In the genomic region with DNA sequence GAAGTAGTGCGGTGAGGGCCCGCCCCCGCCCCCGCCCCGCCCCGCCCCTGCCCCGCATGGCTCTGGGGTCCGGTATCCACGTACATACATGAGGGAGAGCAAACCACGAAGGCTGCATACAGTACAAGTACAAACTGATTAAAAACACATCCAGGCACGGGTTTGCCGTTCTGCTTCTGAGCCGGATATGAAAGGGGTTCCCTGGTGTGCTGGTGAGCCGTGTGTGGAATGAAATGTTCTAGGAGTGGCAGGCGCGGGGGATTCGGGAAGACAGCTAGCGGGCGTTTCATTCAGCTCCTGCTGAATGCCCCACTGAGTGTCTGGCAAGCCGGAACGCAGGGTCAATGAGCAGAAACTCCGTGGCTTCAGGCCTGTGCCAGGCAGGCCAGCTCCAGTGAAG, we compare ENCODE assay signal across 8 mouse cellular contexts. TPM values are rescaled to one million over a fixed set of nuclear protein-coding genes. Genes with fewer than 3 reads are reported as not detected.
A peak's percentile ranks its signal among the peaks of the same experiment; 100 is the strongest.
DNase-seq lines count a peak whose midpoint lies in the region; ATAC-seq lines count a peak whose summit lies in the region.

No protein-coding gene starts in this region.

- 4% methylated on average over 22 of the region's 22 CpGs for WGBS in heart, embryonic 16.5 days
- WGBS in forebrain, embryonic 15.5 days, result 0% methylated on average over 20 of the region's 22 CpGs
- 4% methylated on average over 22 of the region's 22 CpGs for WGBS in liver, embryonic 12.5 days (ENCODE audit: insufficient replicate concordance)

- H3K9me3 ChIP-seq in heart, embryonic 16.5 days (replicated peaks; ENCODE audit: control insufficient read depth, low read length), result no peaks in the 10 kb centered on the region
- no peaks in the 10 kb centered on the region for H3K9me3 ChIP-seq in forebrain, embryonic 15.5 days
- H3K9me3 ChIP-seq in liver, embryonic 12.5 days (replicated peaks), result no peaks in the 10 kb centered on the region

- 0 out of 2 replicates have a peak overlapping the region, but pooled peaks have one; percentile 35 for H3K9ac ChIP-seq in heart, embryonic 16.5 days (ENCODE audit: low read length)
- peak overlapping the region; percentile 33 for H3K9ac ChIP-seq in forebrain, embryonic 15.5 days (replicated peaks)
- no peak overlapping the region for H3K9ac ChIP-seq in liver, embryonic 12.5 days

- no peak overlapping the region for H3K27ac ChIP-seq in heart, embryonic 16.5 days (ENCODE audit: low read length)
- no peak overlapping the region for H3K27ac ChIP-seq in forebrain, embryonic 15.5 days (replicated peaks)
- H3K27ac ChIP-seq in liver, embryonic 12.5 days, result no peak overlapping the region

- H3K4me3 ChIP-seq in heart, embryonic 16.5 days (ENCODE audit: low read length), result peak overlapping the region; percentile 22
- H3K4me3 ChIP-seq in forebrain, embryonic 15.5 days, result peak overlapping the region; percentile 28
- H3K4me3 ChIP-seq in liver, embryonic 12.5 days, result peak overlapping the region; percentile 22

- peaks cover 4% of the 10 kb centered on the region for H3K27me3 ChIP-seq in heart, embryonic 16.5 days (ENCODE audit: control insufficient read depth, insufficient read depth, low read length)
- no peaks in the 10 kb centered on the region for H3K27me3 ChIP-seq in forebrain, embryonic 15.5 days
- H3K27me3 ChIP-seq in liver, embryonic 12.5 days (replicated peaks), result peaks cover 31% of the 10 kb centered on the region

- H3K4me1 ChIP-seq in heart, embryonic 16.5 days (ENCODE audit: control insufficient read depth, insufficient read depth, low read length), result no peaks in the 10 kb centered on the region; the same call in 1 of the 2 replicates
- peaks cover 8% of the 10 kb centered on the region for H3K4me1 ChIP-seq in forebrain, embryonic 15.5 days
- no peaks in the 10 kb centered on the region for H3K4me1 ChIP-seq in liver, embryonic 12.5 days

- ATAC-seq in heart, embryonic 16.5 days (replicated peaks; ENCODE audit: extremely low read depth, insufficient read depth, low FRiP score), result no peak
- 0 out of 2 replicates have a peak, but pooled peaks have one; percentile 32 for ATAC-seq in forebrain, embryonic 15.5 days (replicated peaks)
- ATAC-seq in liver, embryonic 12.5 days, result no peak
- ATAC-seq in granulocyte monocyte progenitor cell, adult 5-6 weeks (replicated peaks; ENCODE audit: poor library complexity, severe bottlenecking), result no peak

- H3K4me2 ChIP-seq in heart, embryonic 16.5 days (ENCODE audit: low read depth, low read length), result peak overlapping the region; percentile 66
- peak overlapping the region; percentile 46 for H3K4me2 ChIP-seq in forebrain, embryonic 15.5 days (replicated peaks)
- H3K4me2 ChIP-seq in liver, embryonic 12.5 days, result peak overlapping the region; percentile 46

- H3K36me3 ChIP-seq in heart, embryonic 16.5 days (ENCODE audit: control insufficient read depth, insufficient read depth), result no peaks in the 10 kb centered on the region
- no peaks in the 10 kb centered on the region for H3K36me3 ChIP-seq in forebrain, embryonic 15.5 days
- H3K36me3 ChIP-seq in liver, embryonic 12.5 days, result no peaks in the 10 kb centered on the region

- no peak for DNase-seq in heart, adult 18-20 months
- DNase-seq in R1 (ENCODE audit: low read depth, low spot score), result peak; percentile 63
- DNase-seq in urinary bladder, postnatal 14 days (ENCODE audit: low spot score), result no peak
- DNase-seq in adrenal gland, adult 2 months, result no peak

RNA-seq across cellular contexts. Expression of gene Arhgap8, which starts 36.6 kb away (rescaled TPM):
- polyA plus RNA-seq in heart, embryonic 16.5 days (2015; fragmentation: Nextera tagmentation; extraction: Ambion mirVana), result 7.4 and 10.1 TPM in 2 replicates
- total RNA-seq in heart, adult 18-20 months (2021), result 1 to 10 TPM; 1.4 TPM
- 0.27 and 0.60 TPM in 2 replicates for polyA plus RNA-seq in forebrain, embryonic 15.5 days (2015; fragmentation: Nextera tagmentation; extraction: Ambion mirVana)
- 0.88 and 0.91 TPM in 2 replicates for polyA plus RNA-seq in liver, embryonic 12.5 days (2016; fragmentation: Nextera tagmentation; extraction: Ambion mirVana)
- total RNA-seq in granulocyte monocyte progenitor cell, adult 5-6 weeks (2014; fragmentation: Nextera tagmentation), result not detected in 2 replicates
- total RNA-seq in granulocyte monocyte progenitor cell, adult 5-6 weeks (2017), result not detected in 2 replicates
- total RNA-seq in adrenal gland, adult 2 months (2021), result under 1 TPM; 0.43 to 0.93 TPM
- polyA plus RNA-seq in adrenal gland, adult 2 months (2012; rRNA removed), result 0.90 and 1.00 TPM in 2 replicates
